Mouse (Mus musculus): ENCODE data around the gene Slc22a4.

GRCm38 (mm10) chr11:53997661-53998060, 30.2 kb downstream of the Slc22a4 start:
- TF ChIP-seq CTCF (conservative IDR thresholded peaks at IDR 0.05; ENCODE audit: low read length) (no peak), POU5F1 (IDR thresholded peaks at IDR 0.05; ENCODE audit: borderline replicate concordance, low read length) (no peak), NANOG (IDR thresholded peaks at IDR 0.05; ENCODE audit: borderline replicate concordance, low read length) (no peak)

Measured in E14TG2a.4 (cell line).